In genomic region chr2:131208356-131208755, GRCm38 (mm10) we compare ENCODE assay signal across 23 mouse cellular contexts. TPM values are rescaled to one million over a fixed set of nuclear protein-coding genes. Genes with fewer than 3 reads are reported as not detected.
DNase-seq lines count a peak whose midpoint lies in the region; ATAC-seq and TF ChIP-seq lines count a peak whose summit lies in the region.
"Had no signal": no experiment of that assay in that cellular context is flagged by ENCODE, and none has a peak within 500 bp of the region (broad histone marks: within the 10 kb centered on the region; RNA-seq: fewer than 3 reads in every experiment).

No protein-coding gene starts in this region.

- ATAC-seq in embryonic facial prominence, embryonic 15.5 days (ENCODE audit: insufficient number of reproducible peaks, low FRiP score, low TSS enrichment, low read depth) = no peak
- no peak for ATAC-seq in midbrain, embryonic 16.5 days
- ATAC-seq: forebrain, postnatal 0 days had no signal

- WGBS in embryonic facial prominence, embryonic 15.5 days = 73% methylated on average over 2 of the region's 2 CpGs
- WGBS in embryonic facial prominence, embryonic 10.5 days = 94% methylated on average over 2 of the region's 2 CpGs
- WGBS in midbrain, embryonic 16.5 days = 97% methylated on average over 2 of the region's 2 CpGs

- H3K79me2 ChIP-seq in myocyte (ENCODE audit: control insufficient read depth, insufficient read depth) = peaks cover 6% of the 10 kb centered on the region

- 0 out of 2 replicates have a peak overlapping the region, but pooled peaks have one; percentile 6 for H3K27ac ChIP-seq in embryonic facial prominence, embryonic 15.5 days (replicated peaks)
- no peak overlapping the region for H3K27ac ChIP-seq in embryonic facial prominence, embryonic 10.5 days (replicated peaks)
- H3K27ac ChIP-seq in midbrain, embryonic 16.5 days (ENCODE audit: low read length) = no peak overlapping the region
- H3K27ac ChIP-seq: forebrain, embryonic 12.5 days; heart, embryonic 13.5 days; hindbrain, embryonic 15.5 days; kidney, postnatal 0 days; midbrain, embryonic 12.5 days had no signal

- no peaks in the 10 kb centered on the region for H3K27me3 ChIP-seq in embryonic facial prominence, embryonic 15.5 days
- no peaks in the 10 kb centered on the region for H3K27me3 ChIP-seq in embryonic facial prominence, embryonic 10.5 days (replicated peaks; ENCODE audit: low read depth, poor library complexity, severe bottlenecking)
- no peaks in the 10 kb centered on the region for H3K27me3 ChIP-seq in myocyte (ENCODE audit: control insufficient read depth, insufficient read depth, insufficient read length)
- no peaks in the 10 kb centered on the region for H3K27me3 ChIP-seq in midbrain, embryonic 16.5 days (ENCODE audit: control insufficient read depth, insufficient read depth, low read depth, low read length)
- H3K27me3 ChIP-seq: forebrain, embryonic 12.5 days; heart, embryonic 13.5 days; hindbrain, embryonic 15.5 days; lung, embryonic 15.5 days; midbrain, embryonic 12.5 days had no signal

- H3K4me3 ChIP-seq in embryonic facial prominence, embryonic 15.5 days (replicated peaks) = no peak overlapping the region
- H3K4me3 ChIP-seq in embryonic facial prominence, embryonic 10.5 days = no peak overlapping the region
- no peak overlapping the region for H3K4me3 ChIP-seq in myocyte
- no peak overlapping the region for H3K4me3 ChIP-seq in midbrain, embryonic 16.5 days (ENCODE audit: low read depth, low read length)
- H3K4me3 ChIP-seq: forebrain, embryonic 12.5 days; heart, embryonic 13.5 days; hindbrain, embryonic 10.5 days; hindbrain, embryonic 15.5 days; lung, embryonic 15.5 days; midbrain, embryonic 12.5 days had no signal

- peaks cover 29% of the 10 kb centered on the region for H3K4me1 ChIP-seq in embryonic facial prominence, embryonic 15.5 days
- H3K4me1 ChIP-seq in embryonic facial prominence, embryonic 10.5 days = peaks cover 25% of the 10 kb centered on the region
- H3K4me1 ChIP-seq in midbrain, embryonic 16.5 days (ENCODE audit: control insufficient read depth, insufficient read depth, low read length) = peaks cover 14% of the 10 kb centered on the region

- no peak for TF ChIP-seq POLR2A in myocyte (IDR thresholded peaks at IDR 0.05; ENCODE audit: insufficient read length, low read depth)

- no peak overlapping the region for H3ac ChIP-seq in myocyte (ENCODE audit: control insufficient read depth, insufficient read length)

- H3K36me3 ChIP-seq in embryonic facial prominence, embryonic 15.5 days = peaks cover 9% of the 10 kb centered on the region
- H3K36me3 ChIP-seq in embryonic facial prominence, embryonic 10.5 days (replicated peaks) = peaks cover 11% of the 10 kb centered on the region
- no peaks in the 10 kb centered on the region for H3K36me3 ChIP-seq in myocyte (ENCODE audit: control insufficient read depth, insufficient read depth)
- no peaks in the 10 kb centered on the region for H3K36me3 ChIP-seq in midbrain, embryonic 16.5 days (ENCODE audit: control insufficient read depth, insufficient read depth, low read length)
- H3K36me3 ChIP-seq: lung, embryonic 15.5 days had no signal

- no peak for DNase-seq in embryonic facial prominence, embryonic 10.5 days (ENCODE audit: low spot score)
- DNase-seq in lung, postnatal 25 days (ENCODE audit: low spot score) = peak; percentile 15
- DNase-seq in lung, adult 18-20 months = no peak
- no peak for DNase-seq in left cerebral cortex, postnatal 14 days (ENCODE audit: low spot score in 2 of 2)
- DNase-seq: adrenal gland, postnatal 14 days; cerebellum, adult 11 months; cerebellum, adult 9-10 months; forebrain, postnatal 0 days; heart, postnatal 10 days; kidney, postnatal 4 days; left cerebral cortex, postnatal 4 days; thymus, postnatal 14 days had no signal

- H3K9me3 ChIP-seq in embryonic facial prominence, embryonic 15.5 days (replicated peaks) = no peaks in the 10 kb centered on the region
- no peaks in the 10 kb centered on the region for H3K9me3 ChIP-seq in embryonic facial prominence, embryonic 10.5 days
- H3K9me3 ChIP-seq in midbrain, embryonic 16.5 days (replicated peaks; ENCODE audit: control insufficient read depth, low read length, poor library complexity, severe bottlenecking) = no peaks in the 10 kb centered on the region
- H3K9me3 ChIP-seq: forebrain, embryonic 12.5 days; heart, embryonic 13.5 days; hindbrain, embryonic 10.5 days; hindbrain, embryonic 15.5 days; lung, embryonic 15.5 days; megakaryocyte, embryonic 14.5 days; midbrain, embryonic 12.5 days had no signal

- H3K9ac ChIP-seq in embryonic facial prominence, embryonic 15.5 days = no peak overlapping the region
- H3K9ac ChIP-seq in midbrain, embryonic 16.5 days (ENCODE audit: low read depth, low read length) = no peak overlapping the region
- H3K9ac ChIP-seq: forebrain, embryonic 12.5 days; forebrain, postnatal 0 days; heart, embryonic 13.5 days; hindbrain, embryonic 15.5 days; lung, embryonic 15.5 days; midbrain, embryonic 12.5 days had no signal

- H3K4me2 ChIP-seq in embryonic facial prominence, embryonic 15.5 days (replicated peaks) = no peak overlapping the region
- H3K4me2 ChIP-seq in myocyte (ENCODE audit: low read depth) = peak overlapping the region; percentile 78
- H3K4me2 ChIP-seq in midbrain, embryonic 16.5 days (ENCODE audit: low read length) = no peak overlapping the region
- H3K4me2 ChIP-seq: forebrain, embryonic 12.5 days; heart, embryonic 13.5 days; hindbrain, embryonic 15.5 days; lung, embryonic 15.5 days; midbrain, embryonic 12.5 days had no signal

- intact Hi-C loops in left cerebral cortex, postnatal 14 days (cut with DNase I) = no loop called here

TF ChIP-seq in myocyte, 11 proteins besides CTCF, POLR2A, EP300 and RAD21:
- TF ChIP-seq CEBPB (IDR thresholded peaks at IDR 0.05; ENCODE audit: insufficient read depth, poor library complexity, severe bottlenecking) (no peak), REST (IDR thresholded peaks at IDR 0.05; ENCODE audit: insufficient read depth, insufficient read length) (no peak), POLR2AphosphoS2 (IDR thresholded peaks at IDR 0.05; ENCODE audit: insufficient read length, low read depth) (no peak), TCF3 (IDR thresholded peaks at IDR 0.05; ENCODE audit: insufficient read length, low read depth) (no peak), MYOD1 (IDR thresholded peaks at IDR 0.05; ENCODE audit: control insufficient read depth in 1 of 3, insufficient read length in 2 of 3, low read depth in 2 of 3) (no peak), USF1 (IDR thresholded peaks at IDR 0.05; ENCODE audit: low read depth) (no peak), MYOG (IDR thresholded peaks at IDR 0.05; ENCODE audit: control insufficient read depth in 1 of 3, insufficient read depth in 1 of 3, insufficient read length in 2 of 3, low read depth in 2 of 3) (no peak), SRF (IDR thresholded peaks at IDR 0.05; ENCODE audit: control insufficient read depth, insufficient read length, low read depth) (no peak), MAX (IDR thresholded peaks at IDR 0.05; ENCODE audit: low read depth) (no peak), TCF12 (IDR thresholded peaks at IDR 0.05; ENCODE audit: insufficient read depth, poor library complexity, severe bottlenecking) (no peak), E2F4 (IDR thresholded peaks at IDR 0.05; ENCODE audit: insufficient read depth) (no peak)
TF ChIP-seq in myocyte: peak in this region for 0.

RNA-seq across cellular contexts. Expression of gene Ap5s1, which starts 1.5 kb away (rescaled TPM):
- 27.9 and 28.0 TPM in 2 replicates for polyA plus RNA-seq in embryonic facial prominence, embryonic 15.5 days (2015; fragmentation: Nextera tagmentation; extraction: Ambion mirVana)
- 23.3 and 25.3 TPM in 2 replicates for polyA plus RNA-seq in embryonic facial prominence, embryonic 10.5 days (2016; fragmentation: Nextera tagmentation; extraction: Ambion mirVana)
- 33.6 TPM for polyA plus RNA-seq in myocyte (2012; fragmentation: generic; extraction: Trizol)
- 10 to 100 TPM; 23.9 to 26.3 TPM for total RNA-seq in left cerebral cortex, postnatal 14 days (2021)
- polyA plus RNA-seq in midbrain, embryonic 16.5 days (2015; fragmentation: Nextera tagmentation; extraction: Ambion mirVana) = 33.0 and 34.7 TPM in 2 replicates

RNA-seq across cellular contexts. Expression of gene Spef1, which starts 21.3 kb away (rescaled TPM):
- polyA plus RNA-seq in embryonic facial prominence, embryonic 15.5 days (2015; fragmentation: Nextera tagmentation; extraction: Ambion mirVana) = 10.3 and 15.2 TPM in 2 replicates
- polyA plus RNA-seq in embryonic facial prominence, embryonic 10.5 days (2016; fragmentation: Nextera tagmentation; extraction: Ambion mirVana) = 3.2 TPM in 2 replicates
- polyA plus RNA-seq in myocyte (2012; fragmentation: generic; extraction: Trizol) = 9.4 TPM
- total RNA-seq in left cerebral cortex, postnatal 14 days (2021) = 10 to 100 TPM; 13.4 to 14.0 TPM
- 9.5 and 11.2 TPM in 2 replicates for polyA plus RNA-seq in midbrain, embryonic 16.5 days (2015; fragmentation: Nextera tagmentation; extraction: Ambion mirVana)

RNA-seq across cellular contexts. Expression of gene Cdc25b, which starts 21.6 kb away (rescaled TPM):
- 52.3 and 59.1 TPM in 2 replicates for polyA plus RNA-seq in embryonic facial prominence, embryonic 15.5 days (2015; fragmentation: Nextera tagmentation; extraction: Ambion mirVana)
- polyA plus RNA-seq in embryonic facial prominence, embryonic 10.5 days (2016; fragmentation: Nextera tagmentation; extraction: Ambion mirVana) = 50.0 and 52.6 TPM in 2 replicates
- polyA plus RNA-seq in myocyte (2012; fragmentation: generic; extraction: Trizol) = 58.4 TPM
- 10 to 100 TPM; 11.9 to 15.4 TPM for total RNA-seq in left cerebral cortex, postnatal 14 days (2021)
- polyA plus RNA-seq in midbrain, embryonic 16.5 days (2015; fragmentation: Nextera tagmentation; extraction: Ambion mirVana) = 16.2 and 18.5 TPM in 2 replicates

RNA-seq across cellular contexts. Expression of gene Mavs, which starts 25.5 kb away (rescaled TPM):
- 21.7 and 25.1 TPM in 2 replicates for polyA plus RNA-seq in embryonic facial prominence, embryonic 15.5 days (2015; fragmentation: Nextera tagmentation; extraction: Ambion mirVana)
- polyA plus RNA-seq in embryonic facial prominence, embryonic 10.5 days (2016; fragmentation: Nextera tagmentation; extraction: Ambion mirVana) = 19.4 and 20.4 TPM in 2 replicates
- 16.6 TPM for polyA plus RNA-seq in myocyte (2012; fragmentation: generic; extraction: Trizol)
- total RNA-seq in left cerebral cortex, postnatal 14 days (2021) = 1 to 10 TPM; 6.3 TPM
- 6.7 and 6.9 TPM in 2 replicates for polyA plus RNA-seq in midbrain, embryonic 16.5 days (2015; fragmentation: Nextera tagmentation; extraction: Ambion mirVana)

RNA-seq across cellular contexts. Expression of gene Cenpb, which starts 28.5 kb away (rescaled TPM):
- 13.3 and 14.6 TPM in 2 replicates for polyA plus RNA-seq in embryonic facial prominence, embryonic 15.5 days (2015; fragmentation: Nextera tagmentation; extraction: Ambion mirVana)
- polyA plus RNA-seq in embryonic facial prominence, embryonic 10.5 days (2016; fragmentation: Nextera tagmentation; extraction: Ambion mirVana) = 7.4 and 7.6 TPM in 2 replicates
- 130 TPM for polyA plus RNA-seq in myocyte (2012; fragmentation: generic; extraction: Trizol)
- total RNA-seq in left cerebral cortex, postnatal 14 days (2021) = 10 to 100 TPM; 89.7 to 97.4 TPM
- polyA plus RNA-seq in midbrain, embryonic 16.5 days (2015; fragmentation: Nextera tagmentation; extraction: Ambion mirVana) = 11.1 and 11.7 TPM in 2 replicates
